Mouse (Mus musculus) layer of hippocampus, adult 9-10 months (tissue): ENCODE data around the gene Foxp1.

Experiments
- DNase-seq: peaks from one replicate; pipeline ENCODE4 v3.0.0; 2022; ENCODE audit warnings: low spot score

Gene Foxp1

DNA sequence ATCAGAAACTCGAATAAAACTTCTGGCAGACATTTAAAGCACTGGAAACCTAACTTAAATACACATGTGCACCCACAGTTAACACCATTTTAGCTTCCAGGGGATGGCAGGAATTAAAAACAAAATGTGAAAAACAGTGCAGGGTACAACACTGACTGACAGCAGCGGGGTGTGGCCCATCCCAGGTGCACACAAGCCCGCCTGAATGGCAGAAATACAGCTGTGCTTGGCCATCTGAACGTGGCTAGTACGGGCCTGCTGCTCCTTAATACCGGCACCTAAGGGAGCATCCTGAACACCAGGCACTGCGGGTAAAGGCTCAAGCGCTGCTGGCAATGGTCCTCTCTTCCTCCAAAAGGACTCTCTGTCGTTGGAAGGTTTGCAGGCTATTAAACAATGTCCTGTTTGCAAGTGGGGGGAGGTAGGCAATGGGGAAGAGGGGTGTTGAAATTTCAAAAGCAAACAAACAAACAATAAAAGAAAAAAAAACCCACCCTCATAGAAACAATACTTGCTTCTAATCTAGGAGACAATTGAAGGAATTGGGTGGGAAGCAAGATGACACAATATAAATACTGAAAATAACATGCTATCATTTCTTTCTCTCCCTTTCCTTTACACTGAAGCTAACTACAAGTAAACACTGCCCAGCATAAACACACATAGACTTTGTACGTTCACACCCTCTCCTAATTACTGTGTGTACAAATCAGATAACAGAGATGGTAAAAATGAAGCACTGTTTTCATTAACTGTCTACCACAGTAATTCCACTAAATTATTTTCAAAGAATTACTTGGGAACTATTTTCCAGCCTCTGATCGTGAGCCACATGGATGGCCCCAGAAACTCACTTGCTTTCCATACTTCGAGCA lies 501.7 kb downstream of the Foxp1 start:
- no peak for DNase-seq

GRCm38 (mm10) chr6:99019716-99020115 lies 502.8 kb downstream of the Foxp1 start:
- DNase-seq = no peak

GRCm38 (mm10) chr6:99019266-99019665 lies 503.3 kb downstream of the Foxp1 start:
- DNase-seq = no peak

GRCm38 (mm10) chr6:99013866-99014502 lies 508.5 kb downstream of the Foxp1 start:
- DNase-seq = no peak

DNA sequence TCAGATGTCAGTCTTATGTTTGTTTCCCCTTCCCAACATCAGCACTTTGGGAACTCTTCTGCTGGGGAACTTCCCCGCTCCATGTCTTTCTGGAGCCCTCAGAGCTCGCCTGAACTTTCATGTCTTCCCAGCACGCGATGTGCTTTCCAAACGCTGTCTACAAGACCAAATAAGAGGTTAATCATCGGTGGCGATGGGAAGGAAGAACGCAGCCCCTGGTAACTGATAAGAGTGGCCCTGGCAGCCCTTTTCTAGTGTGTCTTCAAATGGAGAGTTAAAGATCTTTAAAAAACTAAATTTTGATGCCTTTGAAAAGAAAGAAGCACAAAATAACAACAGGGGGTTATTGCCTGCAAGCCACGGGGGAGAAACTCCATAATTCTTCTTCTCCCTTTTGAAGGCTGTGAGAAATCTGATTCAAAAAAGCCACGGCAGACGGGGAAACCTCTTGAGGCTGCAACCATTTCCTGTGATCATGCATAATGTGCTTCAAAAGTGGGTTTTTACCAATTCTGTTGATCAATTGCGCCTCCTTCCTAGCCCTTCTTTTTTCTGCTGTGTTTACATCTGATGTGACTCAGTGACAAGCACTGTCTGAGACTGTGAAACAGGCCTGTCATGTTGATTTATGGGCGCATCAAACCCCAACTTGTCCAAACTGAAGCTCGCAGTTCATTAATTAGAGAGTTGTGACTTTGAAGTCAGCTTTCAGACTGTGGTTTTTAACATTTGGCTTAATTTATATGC lies 509.2 kb downstream of the Foxp1 start:
- no peak for DNase-seq

- DNase-seq = no peak
Measured at GRCm38 (mm10) chr6:99011895-99012584, 510.5 kb downstream of the Foxp1 start.

- DNase-seq = no peak
Measured at GRCm38 (mm10) chr6:99009771-99010170, 512.8 kb downstream of the Foxp1 start.

DNA sequence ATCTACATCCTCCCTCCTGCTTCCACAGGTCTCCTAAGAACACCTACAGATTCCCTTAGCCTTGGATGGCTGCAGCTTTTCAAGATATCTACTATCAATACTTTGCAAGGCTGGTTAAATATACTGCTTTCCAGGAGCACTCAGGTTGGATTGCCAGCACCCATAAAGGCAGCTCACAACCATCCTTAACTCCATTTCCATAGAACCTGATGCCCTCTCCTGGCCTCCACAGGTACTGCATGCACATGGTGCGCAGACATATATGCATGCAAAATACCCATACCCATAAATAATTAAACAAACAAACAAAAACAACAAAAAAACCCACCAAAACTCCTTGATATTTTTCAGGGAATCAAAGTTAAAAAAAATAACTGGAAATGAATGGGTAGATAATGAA lies 514.0 kb downstream of the Foxp1 start:
- no peak for DNase-seq

GRCm38 (mm10) chr6:99007542-99007941 lies 515.0 kb downstream of the Foxp1 start:
- DNase-seq = no peak

DNA sequence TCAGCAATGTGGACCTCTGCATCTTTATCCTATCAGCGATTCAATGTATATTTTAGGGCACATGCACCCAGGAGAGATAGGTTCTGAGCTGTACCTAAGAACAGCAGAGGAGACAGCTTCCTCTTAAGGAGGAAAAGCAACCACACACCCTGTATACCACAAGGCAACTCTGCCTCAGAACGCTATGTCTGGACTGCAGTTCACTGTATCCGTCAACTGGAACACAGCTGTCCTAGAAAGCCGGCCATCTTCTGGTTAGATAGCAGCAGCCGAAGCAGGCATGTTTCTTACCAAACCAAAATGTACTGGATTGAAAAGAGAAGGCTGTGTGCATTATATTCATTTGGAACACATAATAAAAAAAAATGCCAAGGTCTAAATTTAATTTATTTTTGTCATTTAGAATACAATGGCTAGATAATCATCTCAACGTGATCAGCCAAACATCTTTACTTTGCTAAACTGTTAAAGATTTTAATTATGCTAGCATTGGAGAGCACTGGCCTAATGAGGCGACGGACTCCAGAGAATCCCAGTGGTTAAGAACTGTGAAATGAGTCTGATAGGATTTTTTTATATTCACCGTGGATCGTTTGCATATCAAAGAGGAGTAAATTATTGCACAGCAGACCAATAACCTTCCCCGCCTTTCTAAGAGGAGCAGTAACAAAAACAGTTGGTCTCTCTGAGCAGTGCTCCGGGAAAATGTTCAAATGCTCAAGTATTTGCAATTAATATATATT lies 518.1 kb downstream of the Foxp1 start:
- DNase-seq = no peak

- DNase-seq = no peak
Measured at GRCm38 (mm10) chr6:99003108-99003709, 519.3 kb downstream of the Foxp1 start.

DNA sequence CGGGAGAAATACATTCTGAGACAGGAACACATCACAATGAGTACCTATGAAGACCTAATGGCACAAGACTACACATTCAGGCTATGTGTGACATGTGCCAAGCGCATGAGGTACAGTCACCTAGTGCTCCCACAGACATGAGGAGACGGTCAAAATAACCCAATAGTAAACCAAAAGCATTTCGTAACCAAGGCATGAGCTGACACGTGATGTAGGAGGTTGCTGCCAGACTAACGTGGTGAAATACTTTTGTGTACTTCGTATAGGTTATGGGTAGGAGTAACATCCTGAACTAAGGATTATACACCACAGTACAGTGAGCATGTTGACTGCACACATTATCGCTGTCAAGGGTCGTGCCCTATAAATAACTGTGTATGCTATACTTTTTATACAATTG lies 520.9 kb downstream of the Foxp1 start:
- no peak for DNase-seq

DNA sequence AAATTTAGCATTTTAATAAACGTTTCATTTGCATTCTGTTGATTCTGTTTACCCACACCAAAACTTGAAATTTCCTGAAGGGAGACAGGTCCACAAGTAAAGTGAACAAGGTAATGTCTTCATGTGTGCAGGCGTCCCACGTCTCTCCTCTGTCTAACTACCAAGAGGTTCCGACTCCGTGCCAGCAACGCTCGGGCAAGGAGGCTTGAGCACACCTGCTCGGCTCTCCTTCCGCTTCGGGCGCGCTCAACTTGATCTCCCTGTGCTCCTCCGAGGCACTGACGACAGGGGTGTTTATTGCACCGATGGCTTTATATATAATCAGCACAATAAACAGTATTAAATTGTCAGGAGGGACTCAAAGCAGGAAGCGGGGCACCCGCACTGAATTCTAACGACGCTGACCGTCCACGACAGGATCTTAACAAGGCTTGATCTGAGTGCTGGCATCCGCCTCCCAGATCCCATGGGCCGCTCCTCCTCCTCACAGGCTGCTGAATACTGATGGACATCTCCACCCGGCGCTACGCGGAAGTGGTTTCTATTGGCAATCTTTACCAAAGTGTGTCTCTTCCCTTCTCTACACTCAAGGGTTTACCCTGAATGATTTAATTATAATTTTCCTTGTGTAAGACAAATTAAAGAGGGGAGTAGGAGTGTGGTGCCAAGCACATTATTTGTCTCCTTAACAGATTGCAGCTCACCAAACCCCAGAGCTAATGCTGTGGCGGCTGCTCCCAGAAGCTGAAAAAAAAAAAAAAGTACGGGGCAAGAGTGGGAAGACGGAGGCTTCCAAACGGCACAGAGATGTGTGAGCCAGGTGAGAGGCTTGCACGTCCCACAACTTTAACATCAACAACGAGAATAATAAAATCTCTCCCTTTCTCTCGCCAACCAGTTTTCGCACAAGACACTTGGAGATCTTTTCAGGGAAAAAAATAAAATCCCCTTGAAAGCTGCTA lies 523.3 kb downstream of the Foxp1 start:
- no peak for DNase-seq

- no peak for DNase-seq
Measured at GRCm38 (mm10) chr6:98997742-98998141, 524.8 kb downstream of the Foxp1 start.

GRCm38 (mm10) chr6:98996822-98997221 lies 525.7 kb downstream of the Foxp1 start:
- DNase-seq = no peak

GRCm38 (mm10) chr6:98996346-98996745 lies 526.2 kb downstream of the Foxp1 start:
- DNase-seq = no peak

- no peak for DNase-seq
Measured at GRCm38 (mm10) chr6:98995681-98996080, 526.8 kb downstream of the Foxp1 start.

GRCm38 (mm10) chr6:98994902-98995301 lies 527.6 kb downstream of the Foxp1 start:
- DNase-seq = no peak

DNA sequence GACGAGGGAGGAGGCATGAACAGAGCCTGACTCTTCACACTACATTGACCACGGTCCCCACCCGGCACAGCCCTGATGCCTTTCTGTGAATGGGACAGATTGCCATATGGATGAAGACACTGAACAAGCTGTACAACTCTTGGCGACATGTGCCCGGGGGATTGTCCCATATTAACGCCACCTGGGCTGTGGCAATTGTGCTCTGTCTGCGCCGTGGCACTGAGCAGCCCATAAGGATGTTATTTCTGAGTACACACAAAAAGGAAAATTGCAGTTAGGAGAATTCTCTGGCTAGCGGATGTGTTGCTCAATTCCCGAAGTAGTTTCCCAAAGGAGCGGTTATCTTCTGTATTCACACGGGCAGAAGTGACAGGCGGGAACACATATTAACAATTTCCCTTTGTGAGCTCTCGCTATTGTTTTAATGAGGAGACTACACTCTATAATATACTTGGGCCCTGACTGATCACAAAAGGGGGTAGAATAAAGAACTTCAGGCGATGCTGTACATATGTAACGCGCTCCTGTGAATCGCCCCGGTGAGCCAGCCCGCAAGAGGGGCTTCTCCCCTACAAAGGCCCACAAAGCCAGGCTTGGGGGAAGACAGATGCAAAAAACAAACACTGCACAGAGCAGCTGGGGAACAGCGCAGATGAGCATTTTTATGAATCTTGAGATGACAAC lies 528.3 kb downstream of the Foxp1 start:
- DNase-seq = no peak
